Mouse (Mus musculus) heart, embryonic 11.5 days (tissue): ENCODE measurements at regions not wholly inside any gene's neighbourhood (a gene's known extent, or its start where the extent isn't known, plus 50 kb on each side); places are given as distances from the start of the nearest gene placed in this dataset. TPM values are rescaled to one million over a fixed set of nuclear protein-coding genes. Genes with fewer than 3 reads are reported as not detected.

ENCODE experiments used
- ATAC-seq: fragments of 200-750 bp; cut with Nextera tagmentation; replicated peaks from 2 replicates; pipeline ENCODE4 v1.8.0; 2017; ENCODE audit warnings: moderate library complexity; ENCODE audit not compliant: insufficient number of reproducible peaks, low FRiP score, low TSS enrichment
- H3K27ac ChIP-seq: fragments of 300-500 bp; sonication (generic); 2 replicates; pipeline ENCODE4 v1.5.1; 2014; ENCODE audit warnings: mild to moderate bottlenecking, low read depth, low read length
- H3K27me3 ChIP-seq: fragments of 300-500 bp; sonication (generic); 2 replicates; pipeline ENCODE4 v1.6.1; 2014; ENCODE audit warnings: mild to moderate bottlenecking, low read length, mixed read lengths; ENCODE audit not compliant: control insufficient read depth, insufficient read depth
- H3K36me3 ChIP-seq: fragments of 300-500 bp; sonication (generic); 2 replicates; pipeline ENCODE4 v1.6.1; 2014; ENCODE audit warnings: mild to moderate bottlenecking, low read length, moderate library complexity, mixed read lengths; ENCODE audit not compliant: control insufficient read depth, insufficient read depth
- H3K4me1 ChIP-seq: fragments of 300-500 bp; sonication (generic); 2 replicates; pipeline ENCODE4 v1.6.1; 2014; ENCODE audit warnings: low read length; ENCODE audit not compliant: control insufficient read depth, insufficient read depth
- H3K4me2 ChIP-seq: fragments of 300-500 bp; sonication (generic); 2 replicates; pipeline ENCODE4 v1.6.1; 2014; ENCODE audit warnings: mild to moderate bottlenecking, moderate library complexity
- H3K4me3 ChIP-seq: fragments of 300-500 bp; sonication (generic); 2 replicates; pipeline ENCODE4 v1.5.1; 2014; ENCODE audit warnings: low read depth, low read length
- H3K9ac ChIP-seq: fragments of 300-500 bp; sonication (generic); 2 replicates; pipeline ENCODE4 v1.6.1; 2014; ENCODE audit warnings: mild to moderate bottlenecking, low read depth, low read length, moderate library complexity
- H3K9me3 ChIP-seq: fragments of 300-500 bp; sonication (generic); replicated peaks from 2 replicates; pipeline ENCODE4 v1.6.1; 2016; ENCODE audit warnings: low read length; ENCODE audit not compliant: control insufficient read depth
- WGBS: fragments of 180-500 bp; shearing (Covaris S2); extraction: QIAGEN DNeasy Blood & Tissue Kit; methylation state at CpG from one replicate; pipeline ENCODE4 v1.1.7; 2014; ENCODE audit not compliant: insufficient replicate concordance; 5-methylcytosine and 5-hydroxymethylcytosine counted together
- microRNA-seq: library from miRNA; unstranded; fragments of <30 nt; microRNA quantifications from one replicate; pipeline ENCODE4, GENCODE M21; 2016; ENCODE audit warnings: borderline number of aligned reads

GRCm38 (mm10) chr13:107073039-107073620 lies 51.2 kb upstream of the Kif2a start:
- peak; percentile 29 for ATAC-seq
- H3K4me1 ChIP-seq, result 0 out of 2 replicates have a peak, but pooled peaks cover 3% of the 10 kb centered on the region
- H3K4me2 ChIP-seq, result peak overlapping the region; percentile 66
- no peaks in the 10 kb centered on the region for H3K9me3 ChIP-seq
- WGBS, result 7% methylated on average over 14 of the region's 14 CpGs
- H3K9ac ChIP-seq, result peak overlapping the region; percentile 65
- H3K27me3 ChIP-seq, result 0 out of 2 replicates have a peak, but pooled peaks cover 3% of the 10 kb centered on the region
- peak overlapping the region; percentile 37; the same call in 1 of the 2 replicates for H3K27ac ChIP-seq
- H3K36me3 ChIP-seq, result no peaks in the 10 kb centered on the region
- peak overlapping the region; percentile 36 for H3K4me3 ChIP-seq

- Histone ChIP-seq H3K27me3 (0 out of 2 replicates have a peak, but pooled peaks cover 3% of the 10 kb centered on the region), H3K9ac (peak overlapping the region; percentile 65), H3K9me3 (no peaks in the 10 kb centered on the region), H3K4me3 (peak overlapping the region; percentile 36), H3K36me3 (no peaks in the 10 kb centered on the region), H3K4me2 (peak overlapping the region; percentile 66), H3K27ac (peak overlapping the region; percentile 37; the same call in 1 of the 2 replicates), H3K4me1 (0 out of 2 replicates have a peak, but pooled peaks cover 3% of the 10 kb centered on the region)
- WGBS, result 43% methylated on average over 11 of the region's 11 CpGs
- ATAC-seq, result peak; percentile 68; the same call in 1 of the 2 replicates
Measured at GRCm38 (mm10) chr13:107072345-107073038, 50.6 kb upstream of the Kif2a start.

Small RNAs in the stretch of these regions (microRNA-seq; reads per million reads assigned to microRNA genes)
- gene Gm22118, result not detected
